Mouse (Mus musculus): ENCODE results near the gene Zfp119a.

Zfp119a gene

GRCm38 (mm10) chr17:55878636-55879369, at the start of gene Zfp119a:
Zfp119a (minus strand) TSS chr17:55878930.
- peak; percentile 94 for DNase-seq (ENCODE audit: low read depth, low spot score)

- no peak for DNase-seq (ENCODE audit: low read depth, low spot score)
Observed at GRCm38 (mm10) chr17:55906669-55907068, 27.9 kb upstream of the Zfp119a start.

GRCm38 (mm10) chr17:55904131-55904530, 25.4 kb upstream of the Zfp119a start:
- no peak for DNase-seq (ENCODE audit: low read depth, low spot score)

- DNase-seq (ENCODE audit: low read depth, low spot score): no peak
Observed at GRCm38 (mm10) chr17:55903687-55904086, 25.0 kb upstream of the Zfp119a start.

GRCm38 (mm10) chr17:55903087-55903486, 24.4 kb upstream of the Zfp119a start:
- no peak for DNase-seq (ENCODE audit: low read depth, low spot score)

GRCm38 (mm10) chr17:55892406-55892955, 13.8 kb upstream of the Zfp119a start:
- peak; percentile 23 for DNase-seq (ENCODE audit: low read depth, low spot score)

- DNase-seq (ENCODE audit: low read depth, low spot score): peak; percentile 43
Observed at GRCm38 (mm10) chr17:55884912-55885311, 6.2 kb upstream of the Zfp119a start.

GRCm38 (mm10) chr17:55883631-55884030, 4.9 kb upstream of the Zfp119a start:
- no peak for DNase-seq (ENCODE audit: low read depth, low spot score)

DNA sequence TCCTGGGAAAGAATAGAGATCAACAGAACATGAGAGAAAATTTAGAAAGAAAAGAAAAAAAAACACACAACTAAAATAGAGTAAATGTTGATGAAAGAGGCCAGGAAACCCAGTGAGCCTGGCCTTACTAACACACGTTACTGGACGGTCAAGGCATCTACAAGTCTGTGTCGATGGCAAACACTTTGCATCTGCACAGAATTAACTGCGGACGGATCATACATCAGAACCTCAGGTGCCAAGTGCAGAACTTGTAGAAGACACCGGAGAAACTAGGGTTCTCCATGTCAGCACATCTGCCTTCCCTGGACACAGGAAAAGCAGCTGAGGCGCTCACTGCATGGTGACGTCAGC, 471 bp downstream of the Zfp119a start:
- peak; percentile 43 for DNase-seq (ENCODE audit: low read depth, low spot score)

GRCm38 (mm10) chr17:55877184-55877583, 1.5 kb downstream of the Zfp119a start:
- peak; percentile 22 for DNase-seq (ENCODE audit: low read depth, low spot score)

- DNase-seq (ENCODE audit: low read depth, low spot score): no peak
Observed at GRCm38 (mm10) chr17:55843067-55843466, 35.7 kb downstream of the Zfp119a start.

DNA sequence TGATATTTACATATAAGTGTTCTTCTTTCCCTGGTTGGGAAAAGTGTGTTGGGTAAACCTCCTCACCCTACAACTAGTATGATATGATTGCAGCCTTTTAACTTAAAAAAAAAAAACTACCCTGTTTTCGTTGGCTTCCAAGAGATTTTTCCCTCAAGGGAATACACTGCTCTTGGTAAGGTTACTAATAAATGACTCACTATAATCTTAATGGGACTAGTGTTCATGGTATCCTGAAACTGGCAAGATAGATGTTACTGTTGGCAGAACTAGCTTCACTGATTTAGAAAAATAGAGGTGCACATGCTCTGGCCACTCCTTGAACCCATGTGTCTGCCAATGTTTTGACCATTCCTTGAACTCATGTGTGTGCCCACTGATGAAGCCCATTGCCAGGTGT, 57.2 kb downstream of the Zfp119a start:
- DNase-seq (ENCODE audit: low read depth, low spot score): peak; percentile 59

GRCm38 (mm10) chr17:55816853-55817252, 61.9 kb downstream of the Zfp119a start:
- DNase-seq (ENCODE audit: low read depth, low spot score): no peak
